Mouse (Mus musculus) frontal cortex, adult 2 months (tissue): ENCODE data around the gene Fam149a. TPM values are rescaled to one million over a fixed set of nuclear protein-coding genes. Genes with fewer than 3 reads are reported as not detected.
"Not testable (repeated sequence)": the region's sequence is repeated elsewhere in the genome, so short reads cannot be mapped to it uniquely, and the experiment has no call there.

Experiments
- DNase-seq, 2 experiments: peaks; one replicate each; pipeline ENCODE4 v3.0.0; 2022; ENCODE audit warnings: low spot score in 1 of 2; ENCODE audit errors: extremely low spot score in 1 of 2
- polyA plus RNA-seq: library from polyadenylated mRNA; depleted of rRNA; stranded (reverse); fragments of >200 nt; gene quantifications from 2 replicates; pipeline ENCODE4 v1.2.3, GENCODE M21; 2012; rRNA removed

Gene Fam149a
- polyA plus RNA-seq, 1 experiment: 15.1 TPM

GRCm38 (mm10) chr8:45332685-45333409 is 49.2 kb downstream of the Fam149a start, which contains the start of gene Cyp4v3:
Gene Cyp4v3, minus strand, starts transcription at chr8:45333216.
- DNase-seq: peak in 1 of 2 experiments; percentile 52

- no peak for DNase-seq
These were observed 51.2 kb downstream of the Fam149a start for GRCm38 (mm10) chr8:45330856-45331255.

- no peak for DNase-seq
These were observed 52.7 kb downstream of the Fam149a start for GRCm38 (mm10) chr8:45329206-45329980.

DNA sequence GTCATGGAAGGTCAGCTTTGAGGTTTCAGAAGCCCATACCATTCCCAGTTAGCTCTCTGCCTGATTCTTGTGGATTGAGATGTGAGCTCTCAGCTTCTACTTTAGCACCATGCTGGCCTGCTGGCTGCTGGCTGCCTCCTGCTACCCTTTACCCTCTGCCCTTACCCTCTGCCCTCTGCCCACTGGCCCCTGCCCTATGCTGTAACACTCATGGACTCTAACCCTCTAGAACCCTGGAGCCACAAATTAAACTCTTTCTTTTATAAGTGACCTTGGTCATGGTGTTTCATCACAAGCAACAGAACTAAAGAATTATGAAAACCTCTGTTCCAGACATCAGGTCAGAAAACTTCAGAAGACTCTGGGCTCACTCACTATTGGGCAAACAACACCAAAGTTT is 55.0 kb downstream of the Fam149a start:
- not testable (repeated sequence) for DNase-seq

- no peak for DNase-seq
These were observed 57.9 kb downstream of the Fam149a start for GRCm38 (mm10) chr8:45324151-45324550.

GRCm38 (mm10) chr8:45321365-45321764 is 60.7 kb downstream of the Fam149a start:
- DNase-seq: no peak

- no peak for DNase-seq
These were observed 61.2 kb downstream of the Fam149a start for GRCm38 (mm10) chr8:45320930-45321329.

GRCm38 (mm10) chr8:45310967-45311366 is 71.1 kb downstream of the Fam149a start:
- no peak for DNase-seq

DNA sequence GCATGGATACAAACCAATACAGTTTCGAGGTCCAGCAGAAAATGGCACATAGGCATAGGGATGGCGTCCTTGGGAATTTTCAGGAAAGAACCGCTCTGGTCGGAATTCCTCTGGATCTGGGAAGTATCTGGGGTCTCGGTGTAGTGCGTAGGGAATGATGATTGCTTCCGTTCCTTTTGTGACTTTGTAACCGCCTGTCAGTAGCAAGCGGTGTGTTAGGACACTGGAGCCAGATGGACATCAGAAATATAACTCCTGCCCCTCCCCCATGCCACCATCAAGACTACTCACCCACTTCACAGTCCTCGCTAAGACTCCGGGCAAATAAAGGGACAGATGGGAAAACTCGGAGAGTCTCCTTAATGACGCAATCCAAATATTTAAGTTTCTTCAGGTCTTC is 73.7 kb downstream of the Fam149a start, which contains the start of gene Gm45753:
TSS of gene Gm45753 (minus strand) at position 101 of the 400 bp plus-strand sequence.
- DNase-seq: no peak

- no peak for DNase-seq
These were observed 76.6 kb downstream of the Fam149a start for GRCm38 (mm10) chr8:45305479-45305878.

GRCm38 (mm10) chr8:45304354-45304753 is 77.7 kb downstream of the Fam149a start:
- no peak for DNase-seq

GRCm38 (mm10) chr8:45302390-45302789 is 79.7 kb downstream of the Fam149a start:
- DNase-seq: no peak

DNA sequence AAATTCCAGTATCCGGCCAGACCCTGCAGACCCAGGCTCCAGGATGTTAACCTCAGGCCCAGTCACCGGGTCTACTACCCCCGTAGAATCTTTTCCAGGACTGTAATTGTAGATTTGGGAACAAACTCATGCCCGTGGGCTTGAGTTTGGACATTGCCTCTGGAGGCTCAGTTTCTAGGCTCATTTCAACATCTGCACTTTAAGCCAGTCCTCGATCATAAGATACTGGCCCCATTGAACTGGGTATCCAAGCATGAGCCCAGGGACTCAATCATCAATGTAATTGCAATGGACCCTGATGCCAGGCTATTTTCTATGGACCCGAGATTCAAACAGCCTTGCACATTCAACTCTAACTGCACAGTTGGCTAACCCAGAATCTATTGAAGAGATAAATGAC is 86.8 kb downstream of the Fam149a start:
- DNase-seq: no peak

GRCm38 (mm10) chr8:45294687-45295086 is 87.4 kb downstream of the Fam149a start, which contains the start of gene Klkb1:
Gene Klkb1, minus strand, starts transcription at chr8:45294859.
- DNase-seq: no peak

GRCm38 (mm10) chr8:45291790-45292189 is 90.3 kb downstream of the Fam149a start:
- DNase-seq: peak in 1 of 2 experiments; percentile 11

Other genes starting within 250 kb of the Fam149a start
- not detected in 2 replicates for gene F11, start 120.3 kb downstream of the Fam149a start, polyA plus RNA-seq
- gene Klkb1, start 87.4 kb downstream of the Fam149a start, polyA plus RNA-seq: 0.04 and 0.08 TPM in 2 replicates
- gene Gm45753, start 73.8 kb downstream of the Fam149a start, polyA plus RNA-seq: not detected in 2 replicates
- 6.4 and 7.3 TPM in 2 replicates for gene Cyp4v3, start 49.1 kb downstream of the Fam149a start, polyA plus RNA-seq
- gene Tlr3, start 28.8 kb upstream of the Fam149a start, polyA plus RNA-seq: 8.5 and 12.3 TPM in 2 replicates
- 122 and 124 TPM in 2 replicates for gene Sorbs2, start 125.5 kb upstream of the Fam149a start, polyA plus RNA-seq